Mouse (Mus musculus): Measurements from ENCODE around the gene Fam71e1. TPM values are rescaled to one million over a fixed set of nuclear protein-coding genes. Genes with fewer than 3 reads are reported as not detected.

Fam71e1 gene
- total RNA-seq, 2 experiments from 2014 or later = 27.6 to 33.3 TPM

GRCm38 (mm10) chr7:44497361-44498055 lies 1.1 kb downstream of the Fam71e1 start:
- no peak for DNase-seq (ENCODE audit: low spot score in 2 of 2)

GRCm38 (mm10) chr7:44498922-44499321 lies 2.5 kb downstream of the Fam71e1 start:
- no peak for DNase-seq (ENCODE audit: low spot score in 2 of 2)

- no peak for DNase-seq (ENCODE audit: low spot score in 2 of 2)
Observed at GRCm38 (mm10) chr7:44500046-44500445, 3.7 kb downstream of the Fam71e1 start.

- DNase-seq (ENCODE audit: low spot score in 2 of 2) = peak; percentile 83 to 85
Observed at GRCm38 (mm10) chr7:44501563-44502115, 5.3 kb downstream of the Fam71e1 start.

- no peak for DNase-seq (ENCODE audit: low spot score in 2 of 2)
Observed at GRCm38 (mm10) chr7:44507491-44507890, 11.1 kb downstream of the Fam71e1 start.

GRCm38 (mm10) chr7:44519240-44519913 lies 23.0 kb downstream of the Fam71e1 start:
- no peak for DNase-seq (ENCODE audit: low spot score in 2 of 2)

GRCm38 (mm10) chr7:44520990-44521389 lies 24.6 kb downstream of the Fam71e1 start:
- no peak for DNase-seq (ENCODE audit: low spot score in 2 of 2)

- peak; percentile 65 to 77 for DNase-seq (ENCODE audit: low spot score in 2 of 2)
Observed at GRCm38 (mm10) chr7:44521710-44522109, 25.3 kb downstream of the Fam71e1 start.

GRCm38 (mm10) chr7:44523056-44523455 lies 26.7 kb downstream of the Fam71e1 start:
- no peak for DNase-seq (ENCODE audit: low spot score in 2 of 2)

- no peak for DNase-seq (ENCODE audit: low spot score in 2 of 2)
Observed at GRCm38 (mm10) chr7:44524502-44524901, 28.1 kb downstream of the Fam71e1 start, which contains the start of gene Mybpc2. Mybpc2 (minus strand) TSS chr7:44524656.

- peak; percentile 44 to 67 for DNase-seq (ENCODE audit: low spot score in 2 of 2)
Observed at GRCm38 (mm10) chr7:44525126-44525832, 28.9 kb downstream of the Fam71e1 start.

GRCm38 (mm10) chr7:44526414-44527154 lies 30.2 kb downstream of the Fam71e1 start:
- DNase-seq (ENCODE audit: low spot score in 2 of 2) = no peak

- peak; percentile 82 to 83 for DNase-seq (ENCODE audit: low spot score in 2 of 2)
Observed at GRCm38 (mm10) chr7:44527483-44528398, 31.4 kb downstream of the Fam71e1 start.

GRCm38 (mm10) chr7:44529518-44529917 lies 33.1 kb downstream of the Fam71e1 start:
- no peak for DNase-seq (ENCODE audit: low spot score in 2 of 2)

GRCm38 (mm10) chr7:44530507-44530906 lies 34.1 kb downstream of the Fam71e1 start:
- DNase-seq (ENCODE audit: low spot score in 2 of 2) = no peak

GRCm38 (mm10) chr7:44531207-44531606 lies 34.8 kb downstream of the Fam71e1 start:
- no peak for DNase-seq (ENCODE audit: low spot score in 2 of 2)

GRCm38 (mm10) chr7:44531946-44532732 lies 35.8 kb downstream of the Fam71e1 start, which contains the start of gene Spib:
Spib (minus strand) TSS chr7:44532071.
- no peak for DNase-seq (ENCODE audit: low spot score in 2 of 2)

GRCm38 (mm10) chr7:44532918-44533745 lies 36.8 kb downstream of the Fam71e1 start:
- no peak for DNase-seq (ENCODE audit: low spot score in 2 of 2)
